Mouse (Mus musculus) testis, adult 2 months (tissue): ENCODE measurements at regions not wholly inside any gene's neighbourhood (a gene's known extent, or its start where the extent isn't known, plus 50 kb on each side); places are given as distances from the start of the nearest gene placed in this dataset.

Experiments used
- H3K27ac ChIP-seq: fragments of 200-500 bp; 2 replicates; pipeline ENCODE4 v1.5.1; 2012; ENCODE audit warnings: low read depth, low read length; ENCODE audit not compliant: control insufficient read depth, insufficient read depth
- H3K27me3 ChIP-seq: fragments of 200-500 bp; 2 replicates; pipeline ENCODE4 v1.6.1; 2012; ENCODE audit warnings: mild to moderate bottlenecking, low read length, moderate library complexity; ENCODE audit not compliant: control insufficient read depth, insufficient read depth
- H3K36me3 ChIP-seq: fragments of 200-500 bp; 2 replicates; pipeline ENCODE4 v1.6.1; 2012; ENCODE audit warnings: mild to moderate bottlenecking, low read length; ENCODE audit not compliant: control insufficient read depth, insufficient read depth
- H3K4me1 ChIP-seq: fragments of 200-500 bp; 2 replicates; pipeline ENCODE4 v1.6.1; 2012; ENCODE audit warnings: low read length; ENCODE audit not compliant: control insufficient read depth, insufficient read depth
- H3K4me3 ChIP-seq: fragments of 200-500 bp; 2 replicates; pipeline ENCODE4 v1.5.1; 2012; ENCODE audit warnings: low read depth, mild to moderate bottlenecking, low read length, moderate library complexity, mixed read lengths; ENCODE audit not compliant: control insufficient read depth
- CTCF ChIP-seq: fragments of 200-500 bp; IDR thresholded peaks from 2 replicates; pipeline ENCODE4 v1.5.1; 2012; ENCODE audit warnings: low read depth, mild to moderate bottlenecking, inconsistent platforms, low read length, moderate library complexity; ENCODE audit not compliant: control insufficient read depth, insufficient read depth, insufficient replicate concordance
- POLR2A ChIP-seq: fragments of 200-500 bp; IDR thresholded peaks from 2 replicates; pipeline ENCODE4 v1.6.1; 2012; ENCODE audit warnings: low read depth, mild to moderate bottlenecking, inconsistent platforms, low read length, moderate library complexity; ENCODE audit not compliant: control insufficient read depth

GRCm38 (mm10) chr8:8973334-8973733, 283.0 kb upstream of the Arglu1 start:
- TF ChIP-seq CTCF (no peak), POLR2A (no peak)
- Histone ChIP-seq H3K4me1 (no peaks in the 10 kb centered on the region; the same call in 1 of the 2 replicates), H3K27me3 (no peaks in the 10 kb centered on the region), H3K4me3 (no peak overlapping the region), H3K36me3 (no peaks in the 10 kb centered on the region), H3K27ac (no peak overlapping the region)

GRCm38 (mm10) chr8:8970776-8971175, 280.5 kb upstream of the Arglu1 start:
- no peak overlapping the region for H3K4me3 ChIP-seq
- H3K27ac ChIP-seq, result no peak overlapping the region
- no peaks in the 10 kb centered on the region for H3K36me3 ChIP-seq
- no peaks in the 10 kb centered on the region for H3K27me3 ChIP-seq
- TF ChIP-seq CTCF (no peak), POLR2A (no peak)
- H3K4me1 ChIP-seq, result no peaks in the 10 kb centered on the region; the same call in 1 of the 2 replicates

DNA sequence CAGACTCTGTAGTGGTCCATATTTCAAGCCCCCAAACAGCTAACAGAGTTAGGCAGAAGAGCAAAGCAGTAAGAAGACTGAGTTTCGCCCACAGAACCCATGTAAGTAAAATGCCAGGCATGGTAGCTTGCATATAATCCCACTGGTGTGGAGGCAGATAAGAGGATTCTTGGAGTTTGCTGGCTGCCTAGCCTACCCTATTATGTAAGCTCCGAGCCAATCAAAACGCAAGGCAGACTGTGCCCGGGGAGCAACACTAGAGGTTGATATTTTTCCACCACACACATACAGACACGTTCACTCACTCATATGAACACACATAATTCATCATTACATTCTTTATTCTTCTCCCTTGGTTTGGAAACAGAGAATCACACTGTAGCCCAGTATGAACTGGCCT, 280.0 kb upstream of the Arglu1 start:
- Histone ChIP-seq H3K27ac (no peak overlapping the region), H3K4me1 (no peaks in the 10 kb centered on the region; the same call in 1 of the 2 replicates), H3K36me3 (no peaks in the 10 kb centered on the region), H3K27me3 (no peaks in the 10 kb centered on the region), H3K4me3 (no peak overlapping the region)
- TF ChIP-seq CTCF (no peak), POLR2A (no peak)

DNA sequence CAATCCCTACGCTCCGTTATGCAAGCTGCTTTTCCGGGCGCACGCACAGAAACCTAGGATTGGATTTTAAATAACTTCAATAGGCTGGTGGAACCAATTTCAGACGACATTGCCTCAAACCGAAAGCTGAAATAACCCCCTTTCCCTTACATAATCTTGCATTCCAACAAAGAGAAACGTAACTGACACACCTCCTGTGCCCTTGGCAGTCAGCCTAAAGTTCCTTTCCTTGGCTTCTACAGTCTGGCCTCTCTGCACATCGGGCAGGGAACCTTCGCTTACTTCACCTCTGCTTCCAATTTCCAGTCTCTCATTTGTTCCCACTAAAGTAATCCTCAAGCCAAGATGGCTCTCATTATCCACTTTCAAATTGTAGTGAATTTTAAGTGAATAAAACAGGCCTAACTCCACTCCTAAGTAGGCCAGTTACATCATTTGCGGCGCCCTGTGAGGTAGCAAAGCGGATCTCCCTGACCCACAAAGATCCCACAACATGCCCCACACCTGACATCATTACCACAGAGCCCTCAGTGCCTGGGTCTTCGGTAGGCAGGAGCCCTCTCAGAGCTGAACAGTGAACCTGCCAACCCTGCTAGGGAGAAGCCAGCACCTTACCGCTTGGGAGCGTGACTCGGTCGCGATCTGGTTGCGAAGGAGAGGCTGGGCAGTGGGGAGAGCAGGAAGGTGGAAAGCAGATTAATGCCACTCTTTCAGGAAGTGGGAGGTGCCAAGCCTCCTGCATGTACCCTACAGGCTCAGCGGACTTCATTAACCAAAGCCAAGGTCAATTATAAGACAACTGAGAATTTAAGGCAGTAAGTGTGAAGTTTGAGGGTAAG, 279.0 kb upstream of the Arglu1 start:
- Histone ChIP-seq H3K27ac (no peak overlapping the region), H3K36me3 (no peaks in the 10 kb centered on the region), H3K27me3 (no peaks in the 10 kb centered on the region), H3K4me1 (no peaks in the 10 kb centered on the region; the same call in 1 of the 2 replicates), H3K4me3 (no peak overlapping the region)
- TF ChIP-seq POLR2A (no peak), CTCF (no peak)

GRCm38 (mm10) chr8:8966658-8967048, 276.3 kb upstream of the Arglu1 start:
- Histone ChIP-seq H3K27me3 (no peaks in the 10 kb centered on the region), H3K36me3 (no peaks in the 10 kb centered on the region), H3K4me3 (no peak overlapping the region), H3K4me1 (no peaks in the 10 kb centered on the region; the same call in 1 of the 2 replicates), H3K27ac (no peak overlapping the region)
- no peak for TF ChIP-seq CTCF
- TF ChIP-seq POLR2A, result no peak

GRCm38 (mm10) chr8:8965983-8966657, 275.8 kb upstream of the Arglu1 start:
- H3K4me3 ChIP-seq, result no peak overlapping the region
- no peak for TF ChIP-seq POLR2A
- TF ChIP-seq CTCF, result no peak
- no peak overlapping the region for H3K27ac ChIP-seq
- no peaks in the 10 kb centered on the region for H3K27me3 ChIP-seq
- no peaks in the 10 kb centered on the region; the same call in 1 of the 2 replicates for H3K4me1 ChIP-seq
- H3K36me3 ChIP-seq, result no peaks in the 10 kb centered on the region

- Histone ChIP-seq H3K27ac (no peak overlapping the region), H3K36me3 (no peaks in the 10 kb centered on the region), H3K4me3 (no peak overlapping the region), H3K27me3 (no peaks in the 10 kb centered on the region), H3K4me1 (no peaks in the 10 kb centered on the region)
- TF ChIP-seq CTCF (no peak), POLR2A (no peak)
These were observed 269.9 kb upstream of the Arglu1 start for GRCm38 (mm10) chr8:8960221-8960620.

DNA sequence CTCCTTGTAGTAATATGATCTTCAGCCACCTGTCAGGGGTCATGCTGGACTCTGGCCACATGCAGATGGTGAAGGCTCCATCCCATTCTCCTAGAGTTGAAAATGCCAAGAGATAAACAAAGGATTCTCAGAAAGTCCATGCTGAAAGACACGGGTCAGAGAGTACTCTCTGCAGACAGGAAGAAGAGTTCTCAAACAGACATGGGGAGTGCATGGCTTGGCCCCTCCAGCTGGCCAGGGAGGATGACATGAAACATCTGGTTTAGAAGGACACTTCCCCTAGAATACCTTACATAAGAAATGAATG, 269.4 kb upstream of the Arglu1 start:
- Histone ChIP-seq H3K36me3 (no peaks in the 10 kb centered on the region), H3K27ac (no peak overlapping the region), H3K4me3 (no peak overlapping the region), H3K27me3 (no peaks in the 10 kb centered on the region), H3K4me1 (no peaks in the 10 kb centered on the region)
- TF ChIP-seq CTCF, result no peak
- no peak for TF ChIP-seq POLR2A
